Mouse (Mus musculus): ENCODE results near the gene L2hgdh. TPM values are rescaled to one million over a fixed set of nuclear protein-coding genes. Genes with fewer than 3 reads are reported as not detected.
"Not testable (repeated sequence)": the region's sequence is repeated elsewhere in the genome, so short reads cannot be mapped to it uniquely, and the experiment has no call there.

Gene L2hgdh
- total RNA-seq, 2 experiments from 2014 or later = 14.9 to 17.9 TPM

GRCm38 (mm10) chr12:69680635-69681565 is 43.8 kb downstream of the L2hgdh start:
- DNase-seq (ENCODE audit: low spot score in 2 of 2) = peak; percentile 10 to 16
- Histone ChIP-seq H3K27ac (peak overlapping the region; percentile 93), H3K4me3 (peak overlapping the region; percentile 91)
- no peak for TF ChIP-seq CTCF (conservative IDR thresholded peaks at IDR 0.05)

DNA sequence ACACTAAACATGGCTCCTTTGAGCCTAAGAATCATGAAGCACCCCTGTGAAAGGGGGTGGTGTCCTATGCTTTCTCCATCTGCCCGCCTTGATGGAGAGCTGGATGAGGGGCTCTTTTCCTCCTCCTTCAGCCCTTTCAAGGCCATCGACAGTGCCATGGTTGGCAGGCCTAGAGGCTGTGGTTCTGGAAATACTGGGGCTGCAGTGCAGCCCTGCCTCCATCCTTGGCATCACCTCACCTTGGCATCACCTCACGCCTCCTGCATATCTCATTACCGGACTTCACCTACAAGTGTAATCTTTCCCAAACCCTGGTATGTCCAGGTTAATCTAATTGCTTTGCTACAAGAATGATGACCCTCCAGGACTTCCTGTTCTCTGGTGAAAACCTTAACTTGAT is 48.5 kb downstream of the L2hgdh start:
- H3K27ac ChIP-seq = no peak overlapping the region
- no peak for TF ChIP-seq CTCF (conservative IDR thresholded peaks at IDR 0.05)
- no peak overlapping the region for H3K4me3 ChIP-seq
- DNase-seq (ENCODE audit: low spot score in 2 of 2) = no peak

DNA sequence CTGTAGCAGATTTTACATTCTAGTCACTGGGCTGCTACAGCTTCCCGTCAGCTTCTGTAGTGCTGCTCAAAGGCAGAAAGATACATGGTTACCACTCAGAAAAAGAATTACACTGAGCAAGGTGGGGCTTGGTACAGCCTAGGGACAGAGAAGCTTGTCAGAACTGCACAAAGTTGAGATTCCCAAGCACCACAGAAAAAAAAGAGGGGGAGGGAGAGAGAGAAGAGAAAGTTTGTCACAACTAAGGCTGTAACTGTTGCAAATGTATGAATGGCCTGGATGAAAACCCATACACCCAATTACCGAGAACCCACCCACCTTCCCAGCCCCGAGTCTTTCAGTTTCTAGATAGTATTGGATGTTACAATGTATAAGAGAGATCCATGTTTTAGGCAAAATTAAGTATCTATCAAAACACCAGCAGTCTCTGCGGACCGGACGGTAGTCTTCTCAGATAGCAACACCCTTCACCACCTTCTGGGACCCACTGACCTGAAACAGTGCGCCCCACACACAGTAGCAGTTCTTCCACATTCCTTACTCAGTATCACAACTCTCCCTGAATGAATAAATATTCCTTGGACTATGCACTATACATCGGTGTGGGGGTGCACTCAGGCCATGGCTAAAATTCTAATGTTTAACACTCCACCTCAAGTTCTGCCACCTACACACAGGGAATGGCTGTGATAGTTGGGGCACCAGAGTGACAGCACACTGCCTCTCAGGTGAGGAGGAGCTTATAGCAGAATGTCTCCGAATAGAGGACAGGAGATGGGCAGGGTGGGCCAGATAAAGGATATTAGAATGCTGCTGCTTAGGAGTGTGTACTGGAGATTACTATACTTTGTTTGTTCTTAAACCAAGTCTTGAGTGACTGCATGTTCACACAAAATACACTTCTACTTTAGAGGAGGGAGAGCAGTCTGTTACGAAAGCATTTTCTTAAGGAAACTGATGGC is 49.8 kb downstream of the L2hgdh start:
- no peak overlapping the region for H3K27ac ChIP-seq
- no peak for DNase-seq (ENCODE audit: low spot score in 2 of 2)
- H3K4me3 ChIP-seq = no peak overlapping the region
- TF ChIP-seq CTCF (conservative IDR thresholded peaks at IDR 0.05) = no peak

- Histone ChIP-seq H3K4me3 (no peak overlapping the region), H3K27ac (no peak overlapping the region)
- TF ChIP-seq CTCF (conservative IDR thresholded peaks at IDR 0.05) = no peak
- DNase-seq (ENCODE audit: low spot score in 2 of 2) = no peak
These were observed 50.5 kb downstream of the L2hgdh start for GRCm38 (mm10) chr12:69674176-69674575.

DNA sequence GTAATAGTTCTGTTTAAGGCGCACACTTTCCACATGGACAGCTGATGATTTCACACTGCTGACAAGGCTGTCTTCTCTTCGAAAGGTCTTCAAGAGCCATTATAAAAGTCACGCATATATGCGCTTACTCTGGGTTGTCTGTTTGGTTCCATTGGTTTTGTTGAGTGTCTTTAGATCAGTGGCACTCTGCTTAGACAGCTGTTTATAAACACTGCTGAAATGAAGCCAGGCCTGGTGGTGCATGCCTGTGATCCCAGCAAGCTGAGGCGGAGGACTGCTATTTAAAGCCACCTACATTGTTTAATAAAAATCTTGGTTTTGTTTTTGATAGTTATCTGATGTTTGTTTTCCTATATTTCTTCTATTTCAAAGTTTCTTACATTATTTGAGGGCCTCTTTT is 58.0 kb downstream of the L2hgdh start:
- DNase-seq (ENCODE audit: low spot score in 2 of 2) = no peak
- no peak overlapping the region for H3K4me3 ChIP-seq
- no peak overlapping the region for H3K27ac ChIP-seq
- no peak for TF ChIP-seq CTCF (conservative IDR thresholded peaks at IDR 0.05)

DNA sequence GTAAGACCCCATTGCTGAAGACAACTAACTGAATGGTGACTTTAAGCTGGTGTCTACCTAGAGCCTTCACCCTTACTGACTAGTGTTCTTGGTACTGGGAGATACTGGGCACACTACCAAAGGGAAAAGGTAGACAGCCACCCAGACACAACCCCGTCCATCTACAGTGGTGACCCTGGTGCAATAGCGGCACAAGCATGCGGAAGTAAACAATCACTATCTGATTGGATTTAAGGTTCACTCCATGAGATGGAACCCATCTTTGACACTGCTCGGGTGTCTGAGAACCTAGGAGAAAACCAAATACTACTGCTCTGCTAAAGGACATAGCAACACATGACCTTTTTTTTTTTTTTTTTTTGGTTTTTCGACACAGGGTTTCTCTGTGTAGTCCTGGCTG is 63.0 kb downstream of the L2hgdh start:
- H3K27ac ChIP-seq = no peak overlapping the region
- TF ChIP-seq CTCF (conservative IDR thresholded peaks at IDR 0.05) = no peak
- H3K4me3 ChIP-seq = no peak overlapping the region
- no peak for DNase-seq (ENCODE audit: low spot score in 2 of 2)

DNA sequence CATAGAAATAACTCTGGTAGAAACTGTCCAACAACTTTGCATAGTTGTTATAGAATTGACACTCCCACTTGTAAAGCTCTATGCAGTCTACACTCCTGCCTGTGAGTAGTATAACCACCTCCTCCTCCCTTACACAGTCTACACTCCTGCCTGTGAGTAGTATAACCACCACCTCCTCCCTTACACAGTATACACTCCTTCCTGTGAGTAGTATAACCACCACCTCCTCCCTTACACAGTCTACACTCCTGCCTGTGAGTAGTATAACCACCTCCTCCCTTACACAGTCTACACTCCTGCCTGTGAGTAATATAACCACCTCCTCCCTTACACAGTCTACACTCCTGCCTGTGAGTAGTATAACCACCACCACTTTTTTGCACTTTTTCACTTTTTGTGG is 70.7 kb downstream of the L2hgdh start:
- H3K4me3 ChIP-seq; DNase-seq (ENCODE audit: low spot score in 2 of 2); H3K27ac ChIP-seq: not testable (repeated sequence)

- no peak overlapping the region for H3K27ac ChIP-seq
- no peak overlapping the region for H3K4me3 ChIP-seq
- TF ChIP-seq CTCF (conservative IDR thresholded peaks at IDR 0.05) = no peak
- DNase-seq (ENCODE audit: low spot score in 2 of 2) = no peak
These were observed 75.2 kb downstream of the L2hgdh start for GRCm38 (mm10) chr12:69649511-69649910.

GRCm38 (mm10) chr12:69645821-69646616 is 78.7 kb downstream of the L2hgdh start:
- Histone ChIP-seq H3K4me3 (no peak overlapping the region), H3K27ac (peak overlapping the region; percentile 11; the same call in 1 of the 2 replicates)
- no peak for TF ChIP-seq CTCF (conservative IDR thresholded peaks at IDR 0.05)
- no peak for DNase-seq (ENCODE audit: low spot score in 2 of 2)

- peak overlapping the region; percentile 64; the same call in 1 of the 2 replicates for H3K27ac ChIP-seq
- DNase-seq (ENCODE audit: low spot score in 2 of 2) = peak; percentile 78 to 81
- no peak for TF ChIP-seq CTCF (conservative IDR thresholded peaks at IDR 0.05)
- no peak overlapping the region for H3K4me3 ChIP-seq
These were observed 79.8 kb downstream of the L2hgdh start for GRCm38 (mm10) chr12:69644877-69645276.

- Histone ChIP-seq H3K27ac (no peak overlapping the region), H3K4me3 (no peak overlapping the region)
- no peak for DNase-seq (ENCODE audit: low spot score in 2 of 2)
- TF ChIP-seq CTCF (conservative IDR thresholded peaks at IDR 0.05) = no peak
These were observed 81.8 kb downstream of the L2hgdh start for GRCm38 (mm10) chr12:69642877-69643276.

Small RNA genes lying within 50 kb of the gene (microRNA-seq; reads per million reads assigned to microRNA genes)
- 0 reads per million in 2 experiments for gene Mir681

Other genes starting within 250 kb of the L2hgdh start
- gene Vcpkmt, start 141.8 kb downstream of the L2hgdh start, total RNA-seq (2021) = 10 to 100 TPM; 18.1 TPM
- 10 to 100 TPM; 31.5 to 37.3 TPM for gene Sos2, start 43.0 kb downstream of the L2hgdh start, total RNA-seq (2021)
- gene Atp5s, start 77 bp upstream of the L2hgdh start, total RNA-seq (2021) = 10 to 100 TPM; 30.0 to 33.3 TPM
- 10 to 100 TPM; 21.5 to 27.4 TPM for gene Cdkl1, start 66.4 kb upstream of the L2hgdh start, total RNA-seq (2021)
- 100 to 1,000 TPM; 195 TPM for gene Atl1, start 167.7 kb upstream of the L2hgdh start, total RNA-seq (2021)
- 10 to 100 TPM; 44.2 to 47.7 TPM for gene Map4k5, start 168.3 kb upstream of the L2hgdh start, total RNA-seq (2021)

All from layer of hippocampus, adult 2 months (tissue).